Mouse (Mus musculus): ENCODE measurements at regions not wholly inside any gene's neighbourhood (a gene's known extent, or its start where the extent isn't known, plus 50 kb on each side); places are given as distances from the start of the nearest gene placed in this dataset.
"Not testable (repeated sequence)": the region's sequence is repeated elsewhere in the genome, so short reads cannot be mapped to it uniquely, and the experiment has no call there.

- no peak for DNase-seq (ENCODE audit: extremely low spot score, low read depth, low spot score)
Measured at GRCm38 (mm10) chr16:79313301-79313700, 222.4 kb upstream of the Tmprss15 start.

- DNase-seq (ENCODE audit: extremely low spot score, low read depth, low spot score): no peak
Measured at GRCm38 (mm10) chr16:79312702-79313101, 221.8 kb upstream of the Tmprss15 start.

DNA sequence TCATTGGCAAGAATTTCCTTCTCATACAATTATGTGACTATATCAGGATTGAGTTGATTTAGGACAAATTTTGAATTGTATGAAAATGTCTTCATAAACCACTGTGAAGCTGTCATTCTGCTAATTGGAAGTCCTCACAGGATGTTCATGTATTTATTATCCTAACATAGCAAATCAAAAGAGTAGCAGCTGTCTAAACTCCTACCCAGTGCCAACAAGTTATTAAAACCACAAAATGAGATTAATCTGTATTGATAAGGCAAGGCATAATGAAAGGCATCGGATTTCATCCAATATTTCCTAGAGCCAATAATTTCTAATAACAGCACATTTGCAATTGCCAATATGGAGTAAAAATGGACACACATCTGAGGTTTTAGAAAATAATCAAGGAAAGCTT lies 217.6 kb upstream of the Tmprss15 start:
- no peak for DNase-seq (ENCODE audit: extremely low spot score, low read depth, low spot score)

DNA sequence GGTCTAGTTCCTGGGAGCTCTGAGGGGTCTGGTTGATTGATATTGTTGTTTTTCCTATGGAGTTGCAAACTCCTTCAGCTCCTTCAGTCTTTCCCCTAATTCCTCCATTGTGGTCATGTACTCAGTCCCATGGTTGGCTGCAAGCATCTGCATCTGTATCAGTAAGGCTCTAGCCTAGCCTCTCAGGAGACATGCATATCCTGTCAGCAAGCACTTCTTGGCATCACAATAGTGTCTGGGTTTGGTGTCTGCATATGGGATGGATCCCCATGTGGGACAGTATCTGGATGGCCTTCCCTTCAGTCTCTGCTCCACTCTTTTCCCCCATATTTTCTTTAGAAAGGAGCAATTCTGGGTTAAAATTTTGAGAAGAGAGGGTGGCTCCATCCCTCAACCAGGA lies 205.7 kb upstream of the Tmprss15 start:
- DNase-seq (ENCODE audit: extremely low spot score, low read depth, low spot score): not testable (repeated sequence)

DNA sequence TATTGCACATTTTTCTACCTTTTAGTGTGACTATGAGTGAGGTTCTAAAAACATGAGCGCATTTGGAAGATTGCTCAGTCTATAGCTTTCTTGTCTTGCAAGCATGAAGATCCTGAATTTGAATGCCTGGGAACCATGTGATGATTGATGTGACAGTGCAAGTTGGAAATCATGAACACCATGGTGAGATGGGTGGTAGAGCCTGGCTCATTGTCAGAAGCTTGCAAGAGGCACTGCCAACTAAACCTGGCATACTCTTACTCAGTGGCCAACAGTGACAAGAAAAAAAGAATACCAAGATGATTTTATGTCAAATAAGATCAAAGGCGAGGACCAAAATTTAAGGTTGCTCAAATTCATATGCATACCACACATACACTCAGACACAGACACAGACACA lies 188.1 kb upstream of the Tmprss15 start:
- no peak for DNase-seq (ENCODE audit: extremely low spot score, low read depth, low spot score)

DNA sequence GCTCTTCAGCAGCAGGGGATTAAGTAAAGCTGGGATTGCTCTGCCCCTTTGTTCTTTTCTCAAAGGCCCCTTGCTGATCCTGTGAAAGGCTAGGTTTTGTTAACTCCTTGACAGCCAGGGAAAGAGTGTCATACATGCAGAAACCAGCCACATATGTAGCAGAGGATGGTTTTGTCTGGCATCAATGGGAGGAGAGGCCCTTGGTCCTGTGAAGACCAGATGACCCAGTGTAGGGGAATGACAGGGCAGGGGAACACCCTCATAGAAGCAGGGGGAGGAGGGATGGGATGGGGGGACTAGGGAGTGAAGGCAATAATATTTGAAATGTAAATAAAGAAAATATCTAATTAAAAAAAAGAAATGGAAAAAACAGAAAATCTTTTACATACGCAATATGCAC lies 165.6 kb upstream of the Tmprss15 start:
- DNase-seq (ENCODE audit: extremely low spot score, low read depth, low spot score): no peak

DNA sequence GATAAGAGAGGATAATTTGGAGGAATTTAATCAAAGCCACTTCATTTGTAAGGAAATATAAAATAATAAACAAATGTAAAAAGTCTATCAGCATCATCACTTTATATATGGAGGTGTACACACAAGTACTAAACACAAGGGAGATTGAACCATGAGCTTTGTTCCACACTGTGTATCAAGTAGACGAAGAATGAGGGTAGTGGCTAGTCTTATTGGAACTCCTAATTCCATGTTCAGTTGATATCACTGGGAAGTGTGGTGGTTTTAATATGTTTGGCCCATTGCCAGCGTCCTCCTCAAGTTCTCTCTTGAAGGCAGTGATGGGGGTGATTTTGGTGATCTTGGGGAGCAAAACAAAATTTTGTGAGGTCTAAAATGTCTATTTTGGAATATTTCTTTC lies 165.2 kb upstream of the Tmprss15 start:
- DNase-seq (ENCODE audit: extremely low spot score, low read depth, low spot score): no peak

- no peak for DNase-seq (ENCODE audit: extremely low spot score, low read depth, low spot score)
Measured at GRCm38 (mm10) chr16:79240857-79241491, 150.1 kb upstream of the Tmprss15 start.

DNA sequence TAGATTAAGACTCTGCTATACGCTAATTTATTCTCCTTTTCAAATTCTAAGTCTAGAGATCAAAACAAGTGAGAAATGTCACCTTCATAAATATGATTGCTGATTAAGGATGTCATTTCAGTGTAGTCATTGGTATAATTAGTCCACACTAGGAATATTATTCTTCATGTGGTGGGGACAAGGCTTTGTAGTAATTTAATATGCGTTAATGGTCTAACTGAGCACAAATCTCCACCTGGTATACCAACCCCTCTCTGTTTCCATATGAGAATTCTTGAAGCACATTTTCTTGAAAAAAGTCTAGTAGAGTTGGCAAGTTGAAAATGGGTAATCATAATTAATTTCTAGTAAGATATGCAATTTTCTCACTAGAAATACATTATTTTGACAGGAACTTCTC lies 149.3 kb upstream of the Tmprss15 start:
- DNase-seq (ENCODE audit: extremely low spot score, low read depth, low spot score): no peak

GRCm38 (mm10) chr16:79191196-79191595 lies 100.3 kb upstream of the Tmprss15 start:
- no peak for DNase-seq (ENCODE audit: extremely low spot score, low read depth, low spot score)

- no peak for DNase-seq (ENCODE audit: extremely low spot score, low read depth, low spot score)
Measured at GRCm38 (mm10) chr16:79186471-79186870, 95.6 kb upstream of the Tmprss15 start.

- DNase-seq (ENCODE audit: extremely low spot score, low read depth, low spot score): no peak
Measured at GRCm38 (mm10) chr16:79182474-79182873, 91.6 kb upstream of the Tmprss15 start.

DNA sequence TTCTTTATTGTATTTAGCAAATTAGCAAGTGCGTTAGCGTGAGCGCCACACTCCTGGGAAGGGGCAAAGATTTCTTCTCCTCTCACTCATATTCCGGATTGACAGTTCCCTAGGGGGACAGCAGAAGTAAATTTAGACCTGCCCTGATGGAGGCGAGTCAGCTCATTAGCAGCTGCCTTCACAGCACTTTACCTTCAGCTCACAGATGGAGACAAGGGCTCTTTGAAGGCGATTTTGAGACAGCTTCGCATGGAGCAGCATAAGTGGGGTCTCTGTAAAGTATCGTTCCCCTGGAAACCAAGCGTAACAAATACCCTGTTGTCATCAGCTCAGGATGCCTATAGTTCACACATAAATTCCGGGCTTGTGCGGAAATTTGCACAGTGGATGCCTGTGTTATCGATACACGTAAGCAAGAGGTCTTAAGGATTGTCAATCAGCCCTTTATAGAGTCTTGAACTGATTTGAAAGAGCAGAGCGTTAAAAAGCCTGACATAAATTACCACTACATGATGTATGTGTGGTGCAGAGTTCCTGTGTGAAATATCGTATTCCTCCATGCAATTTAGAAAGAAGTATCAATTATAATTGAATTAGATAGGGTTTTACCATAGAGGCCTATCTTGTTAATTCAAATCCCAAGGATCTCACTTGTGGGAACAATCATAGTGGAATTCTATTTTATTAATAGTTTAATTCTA lies 86.6 kb upstream of the Tmprss15 start:
- peak; percentile 50 for DNase-seq (ENCODE audit: extremely low spot score, low read depth, low spot score)

- DNase-seq (ENCODE audit: extremely low spot score, low read depth, low spot score): no peak
Measured at GRCm38 (mm10) chr16:79176832-79177243, 85.9 kb upstream of the Tmprss15 start.

DNA sequence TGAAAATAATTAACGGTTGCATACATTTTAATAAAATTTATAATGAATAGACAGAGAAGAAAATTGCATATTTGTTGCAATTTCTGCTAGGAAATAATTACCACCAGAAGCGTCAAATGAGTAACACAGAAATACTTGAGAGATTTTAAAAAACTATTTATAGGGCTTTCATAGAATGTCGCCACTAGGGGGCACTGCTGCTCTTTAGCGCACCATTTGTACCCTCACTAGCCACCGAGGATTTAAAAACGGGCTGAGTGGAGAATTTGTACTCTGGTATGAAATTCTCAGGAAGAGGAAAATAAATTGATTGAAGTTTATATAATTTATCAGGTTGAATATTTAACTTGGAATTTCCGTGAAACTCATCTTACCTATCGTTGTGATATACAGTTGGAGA lies 77.3 kb upstream of the Tmprss15 start:
- peak; percentile 66 for DNase-seq (ENCODE audit: extremely low spot score, low read depth, low spot score)

DNA sequence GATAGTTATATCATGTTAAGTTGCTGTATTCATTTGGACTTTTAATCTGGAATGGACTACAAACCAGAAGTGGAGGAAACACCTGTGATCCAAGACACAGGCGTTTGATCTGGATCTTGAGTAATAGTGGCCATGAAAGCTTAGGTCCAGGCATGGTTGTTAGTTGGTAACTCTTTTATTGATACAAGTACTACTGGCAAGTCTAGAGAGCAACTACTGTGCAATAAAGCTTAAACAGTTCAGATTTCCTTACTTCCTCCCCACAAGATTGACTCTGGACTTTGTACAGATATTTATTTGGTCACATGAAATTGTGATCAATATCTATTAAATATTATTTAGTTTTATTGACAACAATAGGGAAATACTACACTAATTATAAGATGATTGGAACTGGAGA lies 51.9 kb upstream of the Tmprss15 start:
- no peak for DNase-seq (ENCODE audit: extremely low spot score, low read depth, low spot score)

All from hindlimb bud, embryonic 11.5 days (tissue).